Mouse (Mus musculus) gastrocnemius, adult 2 months (tissue): ENCODE results near the gene Dnajc15. TPM values are rescaled to one million over a fixed set of nuclear protein-coding genes. Genes with fewer than 3 reads are reported as not detected.

ENCODE experiments used
- DNase-seq: peaks from one replicate; pipeline ENCODE4 v3.0.0; 2022
- H3K27ac ChIP-seq: fragments of 200-600 bp; 2 replicates; pipeline ENCODE4 v1.8.1; 2022; ENCODE audit warnings: mild to moderate bottlenecking
- H3K4me3 ChIP-seq: fragments of 200-600 bp; 2 replicates; pipeline ENCODE4 v1.8.1; 2022; ENCODE audit warnings: mild to moderate bottlenecking, moderate library complexity
- CTCF ChIP-seq: fragments of 200-600 bp; IDR thresholded peaks from 2 replicates; pipeline ENCODE4 v1.8.1; 2022; ENCODE audit warnings: antibody characterized with exemption, mild to moderate bottlenecking, moderate library complexity
- intact Hi-C: fragments of 180-260 bp; cut with DNase I; formaldehyde crosslinking; loops from one replicate; pipeline ENCODE4 v1.15.1; 2025
- total RNA-seq, 2 experiments: library from RNA; stranded (reverse); gene quantifications; 2 replicates each; pipeline ENCODE4 v1.2.3; 2021

Gene Dnajc15
- total RNA-seq, 2 experiments from 2014 or later, result 123 to 152 TPM

DNA sequence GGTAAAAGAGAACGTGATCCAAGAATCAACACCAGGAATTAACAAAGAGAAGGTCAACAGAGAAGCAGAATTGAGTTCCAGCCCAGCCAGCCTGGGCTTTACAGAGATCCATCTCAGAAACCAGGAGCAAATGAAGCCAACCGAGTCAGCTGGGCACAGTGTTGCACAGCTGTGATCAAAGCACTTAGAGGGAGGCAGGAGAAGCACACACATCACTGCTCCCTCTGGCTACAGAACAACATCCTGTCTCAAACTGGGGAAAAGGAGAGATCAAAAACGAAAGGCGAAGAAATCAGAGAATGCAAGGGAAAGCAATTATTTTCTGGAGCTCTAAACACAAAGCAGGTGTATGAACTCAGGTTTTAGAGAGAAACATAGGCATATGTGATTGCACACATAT lies 28.7 kb downstream of the Dnajc15 start:
- no peak for DNase-seq
- intact Hi-C loops, result no loop called here
- no peak for TF ChIP-seq CTCF
- no peak overlapping the region for H3K4me3 ChIP-seq
- no peak overlapping the region for H3K27ac ChIP-seq

DNA sequence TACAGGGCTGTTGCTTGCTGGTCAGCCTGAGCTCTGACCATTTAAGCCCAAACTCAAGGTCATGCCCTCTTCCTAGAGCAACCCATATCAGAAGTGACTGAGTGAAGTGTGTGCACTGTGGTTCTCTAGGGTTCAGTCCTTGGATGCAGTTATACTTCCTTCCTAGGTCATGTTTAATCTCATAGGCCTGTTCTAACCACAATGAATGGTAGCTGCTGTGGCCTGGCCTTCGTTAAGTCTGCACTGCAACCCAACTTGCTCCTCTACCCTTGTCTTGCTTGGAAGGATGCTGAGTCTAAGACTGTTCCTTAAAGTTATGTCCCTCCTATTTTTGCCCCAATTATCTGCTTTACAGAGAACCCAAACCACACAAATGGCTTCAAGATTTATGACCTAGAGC lies 29.4 kb downstream of the Dnajc15 start:
- Histone ChIP-seq H3K4me3 (no peak overlapping the region), H3K27ac (no peak overlapping the region)
- no peak for TF ChIP-seq CTCF
- intact Hi-C loops, result no loop called here
- DNase-seq, result no peak

DNA sequence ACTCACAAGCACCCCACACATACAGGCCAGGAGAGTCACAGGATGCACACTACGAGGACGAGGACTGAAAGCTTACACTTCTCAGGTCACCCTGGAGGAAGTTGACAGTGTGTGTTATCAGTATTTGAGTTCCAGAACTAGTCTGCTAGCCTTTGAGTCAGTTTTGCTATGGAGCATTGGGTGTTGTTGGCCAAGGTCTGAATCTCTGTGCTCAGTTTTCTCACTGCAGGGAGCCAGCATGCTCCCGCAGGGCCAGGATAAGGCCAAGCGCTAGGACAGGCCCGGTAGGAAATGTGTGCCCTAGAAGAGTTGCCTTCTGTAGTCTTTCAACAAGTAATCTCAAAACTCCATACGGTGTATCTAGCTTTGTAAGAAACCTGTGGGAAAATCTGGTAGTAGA lies 34.4 kb downstream of the Dnajc15 start:
- intact Hi-C loops, result loop anchor here (5.0 kb wide), 1 partner anchor 698 kb away; no protein-coding TSS in a partner anchor
- Histone ChIP-seq H3K4me3 (no peak overlapping the region), H3K27ac (no peak overlapping the region)
- TF ChIP-seq CTCF, result no peak
- no peak for DNase-seq

DNA sequence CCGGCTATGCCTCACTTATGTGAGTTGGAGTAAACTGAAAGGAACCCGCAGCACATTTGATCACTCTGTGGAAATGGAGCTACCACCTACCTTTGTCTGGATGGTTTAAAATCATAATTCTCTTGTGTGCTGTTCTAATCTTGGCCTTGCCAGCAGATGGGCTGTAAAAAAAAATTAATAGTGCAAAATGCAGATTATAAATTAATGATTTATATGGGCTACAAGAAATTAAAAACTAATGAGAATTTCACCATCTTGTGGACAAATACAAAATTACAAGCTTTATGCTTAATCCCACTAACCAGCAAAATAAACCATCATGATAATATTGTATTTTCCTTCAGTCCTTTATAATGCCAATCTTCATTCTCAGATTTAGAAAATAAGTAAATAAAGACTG lies 34.8 kb downstream of the Dnajc15 start:
- no peak for DNase-seq
- no peak overlapping the region for H3K27ac ChIP-seq
- peak; percentile 47 for TF ChIP-seq CTCF
- H3K4me3 ChIP-seq, result no peak overlapping the region
- intact Hi-C loops, result loop anchor here (5.0 kb wide), 1 partner anchor 698 kb away; no protein-coding TSS in a partner anchor

DNA sequence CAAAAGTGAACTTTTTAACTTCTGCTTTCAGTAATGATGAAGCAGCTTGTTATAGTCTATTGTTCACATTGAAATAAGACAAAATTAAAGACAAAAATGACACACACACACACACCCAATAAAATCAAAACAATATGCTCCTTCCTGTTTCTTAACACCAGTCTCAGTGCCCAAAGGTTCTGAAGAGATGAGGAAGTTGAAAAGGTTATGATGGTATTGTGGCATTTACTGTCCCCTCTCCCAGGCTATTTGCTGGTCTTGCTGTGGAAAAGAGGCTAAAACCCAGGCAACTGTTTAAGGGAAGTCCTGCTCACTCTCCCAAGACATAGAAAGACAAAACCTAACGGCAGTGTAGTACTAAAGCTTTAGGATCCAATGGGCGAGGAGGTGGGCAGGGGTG lies 38.1 kb downstream of the Dnajc15 start:
- intact Hi-C loops, result no loop called here
- no peak for TF ChIP-seq CTCF
- H3K27ac ChIP-seq, result no peak overlapping the region
- no peak overlapping the region for H3K4me3 ChIP-seq
- no peak for DNase-seq

DNA sequence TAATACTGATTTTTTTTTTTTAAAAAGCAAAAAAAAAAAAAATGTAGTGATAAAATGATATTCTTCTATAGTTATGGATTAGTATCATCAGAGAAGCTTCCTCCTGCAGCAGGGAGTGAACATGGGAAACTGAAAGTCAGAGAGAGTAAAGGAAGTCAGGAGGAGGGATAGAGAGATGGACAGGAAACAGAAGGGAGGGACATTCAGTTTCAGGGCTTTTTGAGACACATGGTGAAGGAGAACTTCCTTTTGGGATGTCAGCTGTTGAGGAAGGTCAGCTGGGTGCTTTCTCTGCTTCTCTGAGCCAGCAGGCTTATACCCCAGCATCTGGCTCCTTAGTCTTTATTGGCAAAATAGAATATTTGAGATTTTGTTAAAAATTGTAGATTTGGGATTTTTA lies 42.6 kb downstream of the Dnajc15 start:
- no peak overlapping the region for H3K27ac ChIP-seq
- H3K4me3 ChIP-seq, result no peak overlapping the region
- intact Hi-C loops, result no loop called here
- no peak for DNase-seq
- TF ChIP-seq CTCF, result no peak

DNA sequence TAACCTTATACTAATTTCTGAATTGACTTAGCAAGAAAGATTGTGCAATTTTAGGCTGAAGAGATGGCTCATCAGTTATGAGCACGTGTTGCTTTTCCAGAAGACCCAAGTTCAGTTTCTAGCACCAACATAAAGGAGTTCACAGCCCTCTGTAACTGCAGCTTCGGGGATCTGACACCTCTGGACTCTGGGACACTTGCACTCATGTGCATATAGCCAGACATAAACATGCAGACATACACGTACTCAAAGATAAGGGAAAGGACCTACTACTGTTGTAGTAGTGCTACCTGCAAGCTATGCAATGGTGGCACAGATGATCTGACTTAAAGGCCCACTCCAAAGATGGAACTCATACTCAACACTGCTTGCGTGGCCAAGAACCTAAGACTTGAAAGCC lies 43.0 kb downstream of the Dnajc15 start:
- Histone ChIP-seq H3K4me3 (no peak overlapping the region), H3K27ac (no peak overlapping the region)
- no peak for DNase-seq
- TF ChIP-seq CTCF, result no peak
- intact Hi-C loops, result no loop called here

DNA sequence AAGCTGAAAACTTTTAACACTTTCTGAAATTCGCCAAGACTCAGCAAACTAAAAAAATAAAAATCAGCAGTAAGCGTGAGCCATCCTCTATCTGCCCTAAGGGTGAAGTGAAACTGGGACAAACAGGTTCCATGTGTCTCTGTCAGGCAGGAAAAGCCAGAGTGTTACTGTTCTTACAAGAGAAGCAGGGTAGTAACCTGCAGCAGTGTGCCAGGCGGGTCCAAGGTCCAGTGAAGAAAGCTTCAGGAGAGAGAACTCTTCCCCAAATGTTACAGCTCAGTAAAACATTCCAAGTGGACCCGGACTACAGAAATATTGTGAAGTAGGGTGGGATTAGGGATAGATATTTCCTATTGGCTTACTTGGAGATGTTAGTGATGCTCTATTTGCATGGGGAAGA lies 45.3 kb downstream of the Dnajc15 start:
- Histone ChIP-seq H3K4me3 (no peak overlapping the region), H3K27ac (no peak overlapping the region)
- no peak for DNase-seq
- intact Hi-C loops, result no loop called here
- TF ChIP-seq CTCF, result no peak

DNA sequence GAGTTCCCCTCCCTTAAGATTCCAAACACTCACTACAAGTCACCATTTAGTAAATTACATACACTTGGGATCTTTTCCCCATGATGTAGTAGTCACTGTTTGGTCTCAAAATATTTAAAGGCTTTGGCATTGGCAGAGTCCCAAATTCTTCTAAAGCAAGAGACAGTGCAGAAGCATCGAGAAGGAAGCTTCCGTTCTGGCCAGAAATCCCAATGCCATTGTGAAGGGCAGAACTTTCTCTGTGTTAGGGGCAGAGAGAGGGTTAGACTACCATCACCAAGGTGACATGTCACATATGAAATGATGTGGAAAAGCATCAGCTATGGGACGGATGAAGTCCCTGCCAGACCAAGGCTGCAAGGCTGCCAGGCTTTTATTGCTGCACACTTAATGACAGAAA lies 49.0 kb downstream of the Dnajc15 start:
- no peak for DNase-seq
- intact Hi-C loops, result no loop called here
- Histone ChIP-seq H3K27ac (no peak overlapping the region), H3K4me3 (no peak overlapping the region)
- TF ChIP-seq CTCF, result no peak

DNA sequence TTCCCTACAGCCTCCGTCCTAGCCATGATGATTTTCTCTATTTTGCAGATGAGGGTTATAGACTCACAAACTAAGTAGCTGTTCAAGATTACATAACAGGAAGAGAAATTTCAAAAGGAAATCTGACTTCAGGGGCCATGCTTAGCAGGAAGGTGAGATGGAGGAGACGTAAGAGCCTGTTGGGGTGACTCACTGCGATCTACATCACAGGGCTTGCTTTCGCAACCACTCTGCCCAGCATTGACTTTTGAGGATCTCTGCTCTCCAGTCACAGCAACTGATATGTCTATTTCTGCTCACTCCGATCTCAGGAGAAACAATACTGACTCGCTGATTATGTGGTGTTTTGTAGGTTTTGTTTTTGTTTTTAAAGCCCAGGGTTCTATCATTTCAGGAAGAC lies 49.8 kb downstream of the Dnajc15 start:
- no peak for DNase-seq
- Histone ChIP-seq H3K4me3 (no peak overlapping the region), H3K27ac (no peak overlapping the region)
- no peak for TF ChIP-seq CTCF
- intact Hi-C loops, result no loop called here

DNA sequence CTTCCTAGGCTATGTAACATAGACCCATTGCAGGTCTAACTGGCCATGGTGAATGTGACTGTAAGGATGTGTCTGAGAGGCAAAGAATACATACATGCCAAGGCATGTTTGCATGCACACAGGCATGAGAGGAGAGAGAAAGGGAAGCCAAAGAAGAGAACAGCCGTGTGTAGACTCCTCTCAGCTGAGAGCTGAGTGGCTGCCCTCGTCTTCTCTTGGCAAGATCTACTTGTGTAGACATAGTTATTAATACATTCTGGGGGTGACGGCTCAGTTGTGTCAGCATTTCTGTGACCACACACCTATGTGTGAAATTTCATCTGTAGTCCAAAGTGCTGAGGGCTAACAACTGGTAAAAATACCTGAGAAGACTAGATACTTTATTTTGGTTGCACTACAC lies 55.1 kb downstream of the Dnajc15 start:
- intact Hi-C loops, result no loop called here
- Histone ChIP-seq H3K4me3 (no peak overlapping the region), H3K27ac (peak overlapping the region; percentile 50)
- DNase-seq, result peak; percentile 52
- TF ChIP-seq CTCF, result no peak

DNA sequence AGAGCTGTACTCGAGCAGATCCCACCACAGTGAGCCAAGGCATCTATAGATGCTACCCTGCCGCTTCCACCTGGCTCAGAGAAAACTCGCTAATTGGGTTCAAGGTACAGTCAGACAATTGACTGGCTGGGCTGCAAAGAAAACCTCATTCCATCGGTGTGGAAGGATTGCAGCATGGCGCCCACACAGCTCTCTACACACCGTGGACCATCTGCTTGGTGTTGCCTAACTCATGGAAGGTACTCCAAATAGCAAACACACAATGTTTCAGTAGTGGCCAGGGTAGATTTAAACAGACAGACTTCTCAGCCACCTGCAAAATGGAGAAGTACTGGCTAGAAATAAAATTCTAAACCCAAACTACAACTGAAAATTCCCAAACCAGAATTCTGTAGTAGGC lies 57.4 kb downstream of the Dnajc15 start:
- TF ChIP-seq CTCF, result no peak
- H3K4me3 ChIP-seq, result no peak overlapping the region
- intact Hi-C loops, result no loop called here
- DNase-seq, result no peak
- no peak overlapping the region for H3K27ac ChIP-seq

DNA sequence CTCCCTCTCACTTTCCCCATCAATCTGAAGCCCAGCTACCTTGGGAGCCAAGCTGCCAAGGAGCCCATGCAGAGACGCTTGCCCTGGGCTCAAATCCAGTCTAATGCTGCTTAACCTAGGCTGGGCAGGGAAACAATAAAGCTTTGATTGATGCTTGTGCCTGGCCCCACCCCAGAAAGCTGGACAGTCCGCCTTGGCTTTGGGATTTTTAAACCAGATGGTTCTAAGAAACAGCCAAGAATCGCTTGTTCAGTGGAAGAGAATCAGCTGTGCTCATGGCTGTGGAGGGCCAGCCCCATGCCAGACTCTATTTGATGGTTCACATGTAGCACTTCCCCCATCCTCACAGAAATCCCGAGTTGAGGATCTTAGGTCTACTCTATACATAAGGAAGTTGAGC lies 60.0 kb downstream of the Dnajc15 start:
- Histone ChIP-seq H3K4me3 (no peak overlapping the region; the same call in 1 of the 2 replicates), H3K27ac (no peak overlapping the region)
- TF ChIP-seq CTCF, result no peak
- peak; percentile 41 for DNase-seq
- intact Hi-C loops, result no loop called here

DNA sequence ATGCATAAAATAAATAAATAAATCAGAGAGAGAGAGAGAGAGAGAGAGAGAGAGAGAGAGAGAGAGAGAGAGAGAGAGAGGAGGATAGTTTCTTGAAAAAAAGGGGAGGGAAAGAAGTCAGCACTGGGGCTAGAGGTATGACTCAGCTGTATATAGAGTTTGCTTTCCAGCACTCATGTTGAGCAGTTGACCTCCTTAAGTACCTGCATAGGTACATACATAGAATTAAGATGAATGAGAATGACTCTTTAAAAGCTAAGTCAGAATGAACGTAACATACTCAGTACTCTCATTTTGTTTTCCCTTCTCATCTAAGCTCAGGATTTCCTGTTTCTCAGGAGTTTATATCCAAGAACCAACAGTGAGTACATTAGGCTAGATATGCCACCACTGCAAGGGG lies 62.0 kb downstream of the Dnajc15 start:
- no peak for DNase-seq
- no peak for TF ChIP-seq CTCF
- Histone ChIP-seq H3K4me3 (no peak overlapping the region), H3K27ac (no peak overlapping the region)
- intact Hi-C loops, result no loop called here

DNA sequence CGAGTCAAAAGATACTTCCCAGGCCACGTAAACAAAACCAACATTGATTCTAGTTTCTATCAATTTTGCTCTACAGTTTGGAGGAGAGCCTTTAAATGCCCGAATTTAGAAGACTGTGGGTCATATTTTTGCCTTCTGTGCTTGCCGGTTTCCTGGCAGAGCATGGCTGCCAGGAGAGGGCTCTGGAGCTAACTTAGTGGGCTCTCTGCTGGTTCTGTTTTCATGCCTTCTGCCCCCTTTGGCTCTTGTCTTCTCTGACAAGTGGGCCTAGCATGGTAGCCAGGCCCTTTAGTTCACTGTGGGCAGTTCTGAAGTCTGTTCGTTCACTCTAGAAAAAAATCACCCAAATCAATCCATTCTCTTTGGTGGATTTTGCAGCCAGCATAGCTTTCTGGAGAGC lies 63.5 kb downstream of the Dnajc15 start:
- Histone ChIP-seq H3K4me3 (no peak overlapping the region), H3K27ac (no peak overlapping the region)
- intact Hi-C loops, result no loop called here
- TF ChIP-seq CTCF, result no peak
- no peak for DNase-seq
